Mouse (Mus musculus) left cerebral cortex, adult 11 months (tissue): ENCODE measurements around the gene Gm1123.

Experiments
- DNase-seq: peaks from one replicate; pipeline ENCODE4 v3.0.0; 2022; ENCODE audit warnings: low spot score

Gene Gm1123

DNA sequence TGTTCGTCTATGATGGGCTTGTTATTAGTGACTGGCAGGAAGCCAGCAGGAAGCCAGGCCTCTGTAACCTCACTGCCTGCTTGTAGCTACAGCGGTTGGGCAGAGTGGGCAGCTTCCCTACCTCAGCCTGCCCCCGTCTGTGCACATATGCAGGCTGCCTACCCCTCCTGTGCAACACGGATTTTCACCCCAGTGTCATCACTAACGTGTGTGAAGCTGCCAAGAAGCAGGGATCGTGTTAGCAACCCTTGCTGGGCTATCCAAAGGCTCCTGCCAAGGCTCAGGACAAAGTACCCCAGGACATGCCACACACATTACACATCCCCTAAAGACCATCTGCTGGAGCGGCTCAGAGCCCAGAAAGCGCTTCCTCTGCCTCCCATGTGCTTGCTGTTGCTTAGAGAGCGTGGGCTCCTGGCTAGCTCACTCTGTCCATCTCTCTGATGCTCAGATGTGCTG is 35.6 kb downstream of the Gm1123 start:
- no peak for DNase-seq

DNA sequence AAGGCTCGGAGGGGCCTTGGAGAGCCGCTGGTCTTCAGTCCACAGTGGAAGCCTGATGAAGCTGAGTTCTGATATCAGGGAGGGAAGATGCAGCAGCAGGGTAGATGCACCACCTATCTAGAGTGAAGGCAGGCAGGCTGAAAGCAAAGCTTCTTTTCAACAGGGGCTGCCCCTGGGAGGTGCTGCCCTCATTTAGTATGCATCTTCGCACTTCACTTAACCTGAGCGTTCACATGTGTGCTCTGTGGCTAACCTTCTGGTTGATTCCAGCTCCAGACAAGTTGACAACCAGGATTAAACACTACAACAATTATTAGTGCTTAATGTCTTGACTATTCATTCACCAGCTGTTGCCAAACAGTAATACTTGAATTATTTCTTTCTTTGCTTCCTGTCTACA is 41.4 kb downstream of the Gm1123 start:
- DNase-seq, result no peak

DNA sequence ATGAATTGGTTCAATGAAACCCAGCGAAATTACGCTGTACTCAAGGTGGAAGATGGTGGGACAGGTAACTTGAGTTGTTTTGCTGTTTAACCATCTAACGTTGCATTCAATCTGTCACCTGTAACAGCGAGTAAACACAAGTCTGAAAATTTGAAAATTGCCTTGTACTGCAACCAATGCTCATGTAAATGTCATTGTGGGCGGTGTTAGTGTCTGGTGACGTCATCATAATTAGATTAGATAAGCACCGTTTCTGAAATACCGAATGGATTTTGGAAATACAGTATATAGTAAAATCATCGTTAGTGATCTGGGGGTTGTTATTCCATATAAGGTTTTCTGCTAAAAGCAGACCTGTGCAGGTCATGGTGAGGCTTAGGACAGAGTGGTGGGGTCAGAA is 48.4 kb downstream of the Gm1123 start:
- DNase-seq, result no peak

DNA sequence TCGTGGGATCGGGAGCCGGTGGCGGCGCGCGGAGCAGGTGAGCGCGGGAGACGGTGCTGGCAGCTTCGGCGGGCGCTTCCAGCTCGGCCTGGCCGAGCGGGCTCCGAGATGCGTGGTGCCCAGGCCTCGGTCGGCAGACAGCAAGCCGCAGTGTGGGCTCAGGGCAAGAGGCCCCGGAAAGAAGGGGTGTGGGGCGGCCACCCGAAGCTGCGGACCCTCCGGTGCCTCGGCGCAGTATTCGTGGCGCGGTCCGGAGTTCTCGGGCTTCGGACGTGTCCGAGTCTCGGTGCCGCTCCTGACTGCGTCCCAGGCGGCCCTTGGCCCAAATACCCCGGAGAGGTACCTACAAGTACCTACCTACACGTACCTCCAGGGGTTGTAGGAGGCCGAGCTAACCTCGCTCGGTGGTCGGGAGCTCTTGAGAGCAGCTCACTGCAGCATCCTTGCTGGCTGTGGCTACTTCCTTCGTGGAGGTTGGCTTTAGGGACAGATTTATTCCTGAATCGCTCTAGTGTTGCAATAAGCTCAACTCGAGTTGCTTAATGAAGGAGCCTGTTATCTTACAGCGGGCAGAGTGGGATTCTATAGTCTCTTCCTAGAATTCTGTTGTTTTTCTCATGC is 48.9 kb downstream of the Gm1123 start:
- no peak for DNase-seq

DNA sequence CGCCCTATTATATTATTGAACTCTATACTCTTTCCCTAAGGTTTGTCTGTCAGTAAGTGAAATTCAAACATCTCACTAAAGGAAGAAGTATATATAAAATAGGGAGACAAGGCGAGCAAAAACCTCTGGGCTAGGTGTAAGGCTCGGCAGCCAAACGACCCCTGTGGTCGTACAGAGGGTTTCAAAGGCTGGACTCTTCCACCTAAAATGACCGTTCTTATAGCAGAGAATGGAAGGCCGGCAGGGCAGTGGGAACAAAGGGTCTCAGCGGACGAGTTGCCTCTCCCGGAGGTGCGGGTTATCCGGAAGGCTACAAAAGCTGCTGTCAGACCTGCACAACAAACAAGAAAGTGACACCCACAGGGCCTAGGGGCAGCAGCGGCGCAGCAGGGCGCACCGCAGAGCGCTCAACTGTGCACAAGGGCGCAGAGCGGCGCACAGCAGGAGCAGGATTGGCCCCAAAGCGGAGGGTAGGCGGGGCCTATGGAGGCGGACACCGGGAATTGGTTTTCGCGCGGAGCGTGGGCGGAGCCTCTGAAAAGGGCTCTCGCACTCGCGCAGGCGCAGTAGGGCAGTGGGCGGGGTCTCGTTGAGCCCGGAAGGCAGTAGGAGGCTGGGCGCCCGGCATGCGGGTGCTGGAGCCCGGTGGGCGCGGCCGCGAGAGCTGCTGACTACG is 49.6 kb downstream of the Gm1123 start, which contains the start of gene Faim:
Gene Faim, plus strand, starts transcription at position 574 of the 676 bp plus-strand sequence.
- peak; percentile 100 for DNase-seq

DNA sequence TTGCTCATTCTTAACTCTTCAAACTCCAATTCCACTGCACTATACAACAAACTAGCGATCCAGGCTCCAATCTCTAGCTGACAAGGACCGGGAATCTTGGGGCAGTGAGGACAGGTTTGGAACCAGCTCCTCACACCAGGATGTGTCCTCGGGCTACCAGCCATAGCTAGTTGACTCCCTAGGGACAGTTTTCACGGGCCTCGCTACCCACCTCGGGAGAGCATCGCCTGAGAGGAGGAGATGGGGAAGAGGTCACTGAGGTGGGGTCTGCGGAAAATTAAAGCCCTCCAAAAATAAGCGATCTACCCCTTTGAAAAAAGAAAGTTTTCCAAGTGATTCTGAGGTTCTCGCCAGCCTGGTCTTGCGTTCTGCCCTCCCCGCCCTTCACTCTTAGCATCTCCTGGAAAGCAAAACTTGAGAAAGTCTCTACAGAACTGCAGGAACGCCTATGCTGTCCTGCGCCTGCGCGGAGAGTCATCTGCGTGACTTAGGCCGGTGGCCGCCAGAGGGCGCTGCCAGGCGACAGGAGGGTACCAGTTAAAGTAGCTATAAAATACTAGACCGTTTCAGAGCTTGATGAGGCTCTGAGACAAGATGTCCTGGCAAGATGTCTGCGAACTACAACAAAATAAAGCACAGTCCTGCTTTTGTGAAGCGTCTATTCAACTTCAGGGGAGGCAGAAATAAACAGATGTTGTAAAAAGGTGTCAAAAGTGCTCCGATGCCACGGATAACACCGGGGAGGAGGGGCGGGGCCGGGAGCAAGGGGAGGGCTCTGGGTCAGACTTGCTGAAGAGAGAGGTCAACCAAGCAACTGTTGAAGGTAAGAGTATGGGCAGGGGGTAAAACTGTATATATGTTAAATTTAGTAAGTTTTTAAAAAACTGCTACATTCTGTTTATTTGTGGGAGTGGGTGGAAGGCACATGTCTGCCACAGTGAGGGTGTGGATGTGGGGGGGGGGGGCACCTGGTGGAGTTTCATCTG is 55.8 kb downstream of the Gm1123 start:
- DNase-seq, result peak; percentile 66

DNA sequence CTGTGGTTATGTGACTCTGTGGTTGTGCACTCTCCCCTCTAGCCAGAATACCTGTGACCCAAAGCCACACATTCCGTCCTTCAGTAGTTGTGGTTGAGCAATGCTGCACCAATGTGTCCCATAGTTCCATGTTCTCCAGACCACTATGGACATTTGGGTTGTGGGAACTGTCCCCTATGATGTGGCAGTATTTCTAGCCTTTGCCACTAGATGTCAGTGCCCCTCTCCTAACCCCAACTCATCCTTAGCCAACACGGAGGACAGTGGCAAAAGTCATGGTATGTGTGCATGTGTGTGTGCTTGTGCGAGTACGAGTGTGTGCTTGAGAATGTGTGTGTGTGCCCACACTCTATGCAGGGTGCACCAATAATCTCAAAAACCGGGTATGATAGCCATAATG is 59.0 kb downstream of the Gm1123 start:
- DNase-seq, result no peak

DNA sequence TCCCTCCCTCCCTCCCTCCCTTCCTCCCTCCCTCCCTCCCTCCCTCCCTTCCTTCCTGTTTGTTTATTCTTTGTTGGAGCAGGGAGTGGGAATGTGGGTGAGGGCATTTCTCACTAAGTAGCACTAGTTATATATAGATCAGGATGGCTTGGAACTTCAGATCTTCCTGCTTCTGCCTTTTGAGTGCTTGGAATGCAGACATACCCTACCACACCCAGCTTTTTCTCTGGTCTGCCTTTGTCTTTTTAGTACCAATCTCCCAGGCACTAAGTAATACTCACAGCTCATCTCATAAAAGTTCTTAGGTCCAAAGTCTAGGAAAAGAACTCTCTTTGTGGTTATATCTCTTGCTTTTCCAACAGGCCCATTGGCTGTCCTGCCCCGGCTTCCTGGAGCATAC is 59.4 kb downstream of the Gm1123 start:
- DNase-seq, result no peak

DNA sequence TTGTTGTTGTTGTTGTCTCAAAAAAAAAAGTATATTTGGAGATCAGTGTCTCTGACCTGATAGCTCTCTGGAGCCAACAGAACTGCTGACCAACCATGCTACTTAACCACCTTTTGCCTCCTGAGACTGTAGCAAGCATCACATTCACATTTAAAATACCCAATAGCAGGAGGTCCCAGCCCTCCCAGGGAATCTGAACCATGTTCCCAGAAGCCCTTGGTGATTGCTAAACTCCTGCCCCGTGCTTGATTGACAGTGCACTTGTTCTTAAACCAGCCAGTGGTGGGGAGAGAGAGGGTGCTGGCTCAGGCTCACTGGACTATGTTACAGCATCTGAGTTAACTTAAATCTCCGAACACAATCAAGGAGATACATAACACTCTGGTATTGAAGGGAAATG is 60.6 kb downstream of the Gm1123 start:
- DNase-seq, result no peak

DNA sequence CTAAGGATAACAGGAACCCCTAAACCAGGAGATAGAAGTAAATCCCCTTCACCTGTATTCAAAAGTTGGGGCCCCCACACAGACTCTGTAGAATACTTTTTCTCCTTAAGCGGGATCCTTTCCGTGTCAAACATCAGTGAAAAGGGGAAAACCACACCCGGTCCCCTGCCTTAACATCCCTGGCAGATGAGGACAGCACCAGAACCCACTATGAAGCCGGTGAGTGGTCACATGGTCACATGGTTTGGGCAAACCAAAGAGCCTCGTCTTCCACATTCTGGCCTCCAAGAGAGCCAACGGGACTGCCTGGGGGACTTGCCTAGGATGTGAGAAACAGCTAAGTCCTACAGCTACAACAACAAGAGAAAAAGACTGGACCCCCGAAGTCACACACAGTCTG is 62.0 kb downstream of the Gm1123 start:
- no peak for DNase-seq

DNA sequence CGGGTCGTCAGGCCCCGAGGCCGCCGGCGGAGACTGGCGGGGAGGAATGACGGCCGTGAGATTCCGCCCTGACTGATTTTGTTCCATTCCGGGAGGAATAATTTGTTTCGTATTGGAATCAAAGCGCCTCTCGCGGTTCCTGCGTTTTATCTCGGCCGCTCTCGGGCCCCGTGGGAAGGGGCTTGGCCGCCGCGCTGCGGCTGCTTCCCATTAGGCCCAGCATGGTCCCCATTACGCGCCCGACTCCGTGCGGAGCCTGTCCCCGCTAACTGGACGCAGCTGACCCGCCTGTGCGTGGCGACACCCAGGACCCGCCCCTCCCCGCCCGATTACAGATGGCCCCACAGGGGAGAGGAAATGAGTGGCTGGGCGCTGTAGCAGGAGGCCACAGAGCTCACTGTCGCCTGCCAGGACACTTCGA is 62.4 kb downstream of the Gm1123 start:
- DNase-seq, result no peak

DNA sequence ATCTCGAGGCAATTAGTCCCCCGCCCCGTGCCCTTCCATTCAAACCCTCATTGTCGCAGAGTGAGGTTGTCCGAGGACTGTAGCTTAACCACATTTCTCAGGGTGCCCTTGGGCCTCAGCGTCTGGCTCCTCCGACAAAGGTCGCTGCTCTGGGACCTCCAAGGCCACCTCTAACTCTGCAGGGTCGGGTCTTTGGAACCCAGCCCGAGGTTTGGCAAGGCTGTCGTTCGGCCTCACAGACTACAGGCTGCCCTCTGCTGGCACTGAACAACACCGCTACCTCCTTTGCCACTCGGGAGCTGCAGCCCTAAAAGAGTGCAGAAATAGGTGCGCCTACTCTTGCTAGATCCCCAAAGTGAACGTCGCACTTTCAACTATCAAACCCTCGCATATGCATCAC is 70.4 kb downstream of the Gm1123 start:
- no peak for DNase-seq

DNA sequence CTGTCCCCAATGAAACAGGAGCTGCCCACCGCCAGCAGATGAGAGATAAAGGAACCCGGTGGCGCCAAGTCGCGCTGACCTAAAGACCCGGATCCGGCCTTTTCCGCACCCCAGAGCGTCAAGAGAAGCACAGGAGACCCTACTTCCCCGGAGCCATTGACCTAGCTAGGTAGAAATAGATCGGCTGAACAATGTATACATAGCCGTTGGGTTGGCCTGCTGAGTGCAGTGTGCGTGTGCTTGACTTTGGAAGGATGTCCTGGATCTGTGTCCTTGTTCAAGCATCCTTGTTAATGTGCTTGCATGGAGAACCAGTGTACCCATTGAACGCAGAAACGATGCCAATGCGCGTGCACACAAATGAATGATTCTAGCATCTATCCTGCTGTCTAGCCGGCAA is 71.9 kb downstream of the Gm1123 start:
- DNase-seq, result no peak

DNA sequence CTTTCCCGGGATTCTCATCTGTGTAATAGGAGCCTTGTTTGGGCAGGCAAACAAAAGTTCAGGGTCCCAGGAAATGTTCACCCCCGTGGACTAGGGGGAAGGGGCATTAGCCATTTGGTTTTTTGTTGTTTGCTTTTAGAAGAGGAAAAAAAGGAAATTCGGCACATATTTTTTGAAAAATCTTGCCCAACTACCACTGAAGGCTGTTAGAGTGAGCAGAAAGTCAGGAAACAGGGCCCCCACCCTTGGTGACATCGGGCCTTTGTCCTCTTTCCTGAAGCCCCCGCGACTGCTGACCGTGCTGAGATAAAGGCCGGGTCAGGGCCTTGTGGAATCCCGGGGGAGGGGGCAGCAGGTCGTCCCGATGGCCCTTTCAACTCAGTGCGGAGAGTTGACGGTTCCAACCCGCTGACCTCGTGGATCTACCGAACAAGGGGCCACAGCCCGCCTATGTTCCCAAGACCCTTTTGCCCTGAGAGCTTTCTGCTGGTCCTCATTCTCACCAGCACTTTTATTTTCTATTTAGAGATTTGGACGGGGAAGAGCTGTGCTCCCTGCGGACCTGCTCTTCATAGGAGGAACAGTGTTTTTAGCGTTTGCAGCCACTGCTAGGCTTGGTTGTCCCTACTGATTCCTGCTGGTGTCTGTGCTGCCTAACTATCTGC is 72.9 kb downstream of the Gm1123 start:
- no peak for DNase-seq

DNA sequence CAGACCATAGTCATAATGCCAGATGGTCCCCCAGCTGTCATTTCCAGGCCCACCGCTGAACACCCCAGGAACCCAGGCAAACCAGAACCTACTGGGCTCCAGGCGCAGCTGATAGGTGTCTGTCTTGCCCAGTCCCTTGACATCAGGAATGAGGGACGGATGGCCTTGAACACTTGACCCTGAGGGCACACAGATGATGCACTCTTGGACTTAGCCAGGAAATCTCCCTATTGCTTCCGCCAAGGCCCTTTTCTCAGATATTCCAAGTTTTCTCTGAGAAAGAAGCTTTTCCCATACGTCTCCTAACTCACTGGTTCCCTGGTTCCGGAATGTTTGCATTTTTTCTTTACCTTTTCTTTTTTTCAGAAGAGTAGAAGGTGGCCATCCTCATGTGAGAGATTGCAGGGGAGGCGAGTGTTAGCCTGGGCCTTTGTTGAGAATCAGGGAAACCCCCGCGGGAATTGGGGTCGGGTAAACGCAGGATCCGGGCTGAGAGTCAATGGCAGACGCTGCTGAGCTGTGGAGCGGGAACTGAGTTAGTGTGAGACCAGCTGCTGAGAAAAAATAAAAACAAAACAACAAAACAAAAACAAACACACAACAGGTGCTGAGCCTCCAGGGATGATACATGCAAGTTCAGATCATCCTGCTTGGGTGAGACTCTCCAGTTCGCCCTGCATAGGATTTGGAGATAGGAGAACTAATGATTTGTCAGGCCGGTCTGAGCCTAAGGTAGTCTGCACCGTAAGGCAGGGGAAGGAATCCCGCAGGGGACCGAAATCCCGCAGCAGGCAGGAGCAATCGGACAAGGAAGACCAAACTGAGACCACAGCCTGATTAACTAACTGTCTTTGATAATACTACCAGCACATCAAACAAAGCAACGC is 73.7 kb downstream of the Gm1123 start:
- no peak for DNase-seq

DNA sequence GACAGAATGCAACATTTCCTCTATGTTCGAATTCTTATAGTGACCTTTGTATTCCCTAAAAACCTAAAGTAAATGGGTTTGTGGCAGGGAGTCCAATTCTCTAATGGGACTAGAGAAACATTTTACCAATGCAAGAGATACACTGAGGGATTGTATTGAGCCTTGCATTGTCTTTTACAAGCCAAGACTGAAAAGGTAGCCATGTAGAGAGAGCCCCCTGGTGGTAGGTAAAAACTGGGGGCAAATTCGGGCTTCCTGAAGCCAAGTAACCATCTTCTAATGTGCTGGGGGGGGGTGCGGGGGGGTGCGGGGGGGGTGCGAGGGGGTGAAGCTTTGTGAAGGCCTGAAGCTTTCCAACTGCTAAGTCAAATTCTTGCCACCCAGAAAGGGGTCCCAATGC is 75.2 kb downstream of the Gm1123 start:
- DNase-seq, result no peak

DNA sequence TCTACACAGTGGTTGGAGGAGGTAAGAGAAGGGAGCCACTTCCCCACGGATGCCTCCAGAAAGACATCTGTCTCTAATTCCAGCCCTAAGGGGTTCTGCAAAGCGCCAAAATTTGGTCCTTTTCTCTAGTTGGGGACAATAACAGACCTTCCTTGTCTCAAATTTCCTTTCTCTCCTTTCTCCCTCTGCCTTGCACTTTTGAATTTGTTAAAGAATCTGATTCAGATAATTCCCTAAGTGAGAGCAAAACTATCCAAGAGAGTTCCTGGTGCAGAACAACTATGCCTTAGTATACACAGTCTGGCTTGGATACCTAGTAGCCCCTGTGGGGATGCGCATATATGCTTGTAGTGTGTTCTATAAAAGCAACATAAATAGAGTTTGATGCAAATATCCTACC is 75.7 kb downstream of the Gm1123 start:
- DNase-seq, result no peak

DNA sequence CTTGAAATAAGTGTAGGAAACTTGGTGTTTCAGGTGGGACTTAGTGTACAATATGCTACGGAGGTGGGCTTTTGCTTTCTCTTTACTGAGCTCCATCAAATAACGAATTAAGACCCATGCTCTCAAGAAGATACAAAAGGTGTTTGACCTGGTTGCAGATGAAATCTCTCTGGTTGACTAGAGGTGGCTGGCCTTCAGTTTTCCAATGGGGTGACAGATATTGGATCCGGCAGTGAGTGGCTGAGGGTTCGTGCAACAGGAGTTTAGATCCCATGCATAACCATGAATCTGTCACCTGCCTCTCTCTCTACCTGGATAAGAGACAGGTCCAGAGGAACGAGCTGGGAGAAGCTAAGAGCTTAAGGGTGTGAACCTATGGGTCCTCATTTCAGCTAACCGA is 76.9 kb downstream of the Gm1123 start:
- no peak for DNase-seq

DNA sequence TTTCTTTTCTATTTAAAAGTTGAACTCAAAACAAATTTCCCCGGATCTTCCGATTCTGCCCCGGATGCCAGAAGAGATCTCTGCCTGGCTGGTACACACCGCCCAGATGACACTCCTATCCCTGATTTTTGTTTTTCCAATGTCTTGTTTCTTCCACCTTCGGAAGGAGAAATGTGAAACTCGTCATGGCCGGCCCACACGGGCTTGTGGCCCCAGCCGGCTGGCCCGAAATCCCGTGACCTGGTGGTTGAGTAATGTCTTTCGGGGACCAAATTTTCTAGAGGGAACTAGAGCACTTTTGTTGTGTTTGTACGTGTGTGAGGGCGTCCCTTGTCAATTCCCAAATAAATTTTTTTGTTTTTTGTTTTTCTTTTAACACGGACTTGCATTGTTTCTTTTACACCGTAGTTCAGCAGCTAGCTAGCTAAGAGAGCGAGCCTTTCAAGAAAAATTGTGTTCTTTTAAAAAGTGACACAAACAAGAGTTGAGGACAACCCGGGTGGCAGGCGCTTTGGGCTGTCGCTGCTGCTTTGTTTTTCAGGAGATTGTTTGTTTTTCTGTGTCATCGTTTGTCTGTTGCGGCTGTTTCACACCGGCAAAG is 77.7 kb downstream of the Gm1123 start:
- no peak for DNase-seq
